Mouse (Mus musculus) CD4-positive, CD25-positive, alpha-beta regulatory T cell, adult 2 months (primary cell): ENCODE results near the gene Lenep.

Experiments used
- DNase-seq: peaks from one replicate; pipeline ENCODE4 v3.0.0-alpha.2; 2012; ENCODE audit warnings: low read depth, low spot score

The Lenep gene

GRCm38 (mm10) chr3:89391663-89392511 is 10.7 kb downstream of the Lenep start:
- DNase-seq: peak; percentile 48

GRCm38 (mm10) chr3:89390699-89391662 is 11.6 kb downstream of the Lenep start:
- DNase-seq: peak; percentile 64

DNA sequence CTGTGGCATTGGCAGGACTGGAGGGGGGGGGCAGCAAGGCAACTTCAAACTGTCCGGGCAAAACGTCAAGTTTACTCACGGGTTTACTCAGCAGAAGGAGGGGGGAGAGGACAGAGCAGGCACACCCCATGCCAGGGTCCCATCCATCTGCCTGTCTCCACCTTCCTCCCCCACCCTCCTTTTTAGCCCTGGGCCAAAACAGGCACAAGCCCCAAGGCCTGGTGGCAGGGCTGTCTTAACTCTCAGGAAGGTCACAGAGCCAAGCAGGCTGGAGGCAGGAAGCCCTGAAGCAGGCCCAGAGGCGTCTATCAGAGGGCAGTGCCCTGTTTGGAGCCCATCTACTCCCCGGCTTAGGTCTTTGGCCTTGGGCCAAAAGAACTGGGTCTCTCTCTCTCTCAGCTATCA is 12.5 kb downstream of the Lenep start:
- DNase-seq: peak; percentile 55

GRCm38 (mm10) chr3:89388901-89389740 is 13.5 kb downstream of the Lenep start:
- DNase-seq: peak; percentile 83

DNA sequence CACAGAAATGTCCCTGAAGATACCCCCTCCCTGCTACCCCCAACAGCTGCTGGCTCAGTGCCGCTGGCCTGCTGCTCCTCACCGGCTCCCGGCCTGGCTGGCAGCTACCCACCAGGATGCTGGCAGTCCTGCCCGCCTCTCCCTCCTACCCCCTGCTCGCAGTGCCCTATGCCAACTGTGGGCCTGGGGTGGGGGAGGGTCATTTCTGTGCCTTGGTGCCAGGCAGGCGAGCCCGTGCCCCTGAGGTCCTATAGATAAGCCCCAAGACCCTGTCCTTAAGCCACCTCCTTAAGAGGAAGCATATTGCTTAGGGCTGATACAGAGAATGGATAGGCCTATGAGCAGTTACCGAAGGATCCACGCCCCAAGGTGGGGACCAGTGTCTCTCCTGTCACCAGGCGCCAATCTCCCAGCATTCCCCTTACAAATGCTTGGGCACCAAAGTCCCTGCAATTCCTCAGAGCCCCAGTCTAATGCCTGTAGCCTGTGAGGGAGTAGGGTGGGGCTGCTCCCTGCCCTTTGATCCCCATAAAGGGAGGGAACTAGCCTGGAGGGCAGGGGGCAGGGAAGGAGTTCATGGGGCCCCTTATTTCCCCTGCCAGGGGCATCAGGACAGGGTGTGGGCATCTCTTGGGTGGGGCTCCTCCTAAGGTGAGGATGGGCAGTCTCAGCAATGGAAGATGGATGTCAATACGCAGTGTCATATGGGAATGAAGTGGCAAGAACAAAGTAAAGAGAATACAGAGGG is 14.3 kb downstream of the Lenep start:
- peak; percentile 38 for DNase-seq

- DNase-seq: peak; percentile 38
Observed at GRCm38 (mm10) chr3:89387632-89388031, 15.0 kb downstream of the Lenep start.

DNA sequence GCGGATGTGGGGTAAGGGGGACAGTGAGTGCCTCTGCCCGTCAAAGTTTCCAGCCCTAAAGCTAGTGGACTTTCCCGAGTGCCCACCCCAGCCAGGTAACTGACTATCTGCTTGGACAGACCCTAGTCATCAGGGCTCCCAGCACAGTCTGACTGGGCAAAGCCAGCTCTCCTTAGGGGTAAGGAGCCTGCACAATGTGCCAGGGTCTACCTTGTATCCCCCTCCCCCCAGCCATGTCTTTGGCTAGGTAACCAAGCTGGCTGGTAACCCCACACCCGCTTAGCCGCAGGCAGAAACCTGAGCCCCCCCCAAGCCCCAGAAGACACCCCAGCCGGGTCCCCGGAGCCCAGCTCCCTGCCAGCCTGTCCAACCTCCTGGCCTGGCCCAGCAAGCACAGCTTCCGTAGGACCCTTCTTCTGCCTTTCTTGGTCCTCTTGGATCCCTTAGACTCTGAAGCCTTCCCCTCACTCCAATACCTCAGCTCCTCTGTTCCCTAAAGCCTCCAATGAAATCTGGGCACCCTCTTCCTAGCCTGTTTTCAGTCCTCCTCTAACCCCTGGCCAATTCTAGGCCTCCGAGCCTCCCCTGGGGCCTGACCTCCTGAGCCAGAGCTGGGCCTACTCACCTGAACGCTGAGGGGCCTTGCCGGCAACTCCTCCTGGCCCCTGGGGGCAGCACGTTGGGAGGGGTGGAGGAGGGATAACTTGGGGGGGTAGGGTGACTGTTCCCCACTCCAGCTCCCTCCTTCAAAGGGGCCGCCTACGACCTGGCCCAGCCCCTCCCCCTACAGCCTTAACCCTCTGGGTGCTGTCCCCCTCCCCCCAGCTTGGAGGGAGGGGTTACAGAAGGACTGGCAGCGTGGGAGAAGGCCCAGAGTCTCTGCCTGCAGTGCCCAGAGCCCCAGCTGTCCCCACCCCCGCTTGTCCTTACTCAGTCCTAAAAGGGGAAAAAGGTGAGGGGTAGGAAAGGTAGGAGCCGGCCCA is 15.9 kb downstream of the Lenep start:
- DNase-seq: peak; percentile 79

GRCm38 (mm10) chr3:89385451-89385850 is 17.1 kb downstream of the Lenep start:
- peak; percentile 58 for DNase-seq

DNA sequence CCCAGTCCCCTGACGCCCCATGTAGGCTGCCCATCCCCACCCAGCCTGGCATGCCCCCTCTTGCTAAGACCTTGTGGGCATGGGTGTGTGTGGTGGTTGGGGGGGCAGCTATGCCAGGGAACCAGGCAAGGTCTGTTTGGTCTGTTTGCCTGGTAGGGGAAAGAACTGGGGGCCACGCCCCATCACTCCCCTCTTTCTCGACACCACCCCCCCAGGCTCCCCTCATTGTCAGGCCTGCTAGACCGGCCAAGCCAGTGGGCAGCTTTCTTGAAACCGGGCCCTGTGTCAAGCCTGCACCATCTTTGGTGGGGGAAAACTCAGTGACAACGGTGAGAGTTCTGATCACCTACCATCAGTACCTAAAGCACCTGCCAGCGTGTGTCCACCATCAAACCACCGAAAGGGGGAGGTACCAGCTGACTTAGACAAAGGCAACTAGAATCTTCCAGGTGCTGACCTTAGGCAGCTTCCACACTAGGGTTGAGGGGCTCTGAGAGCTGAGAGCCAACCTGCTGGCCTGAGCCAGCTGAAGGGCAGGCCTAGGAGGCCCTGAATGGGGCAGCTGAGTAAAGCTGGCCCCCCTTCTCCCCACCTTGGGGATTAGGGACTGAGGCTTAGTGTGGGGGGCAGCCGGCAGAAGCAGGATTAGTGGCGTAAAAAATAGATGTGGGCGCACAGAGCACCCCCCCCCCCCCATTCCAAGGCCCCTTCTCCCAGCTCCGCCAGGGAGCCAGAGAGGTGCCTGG is 18.1 kb downstream of the Lenep start:
- DNase-seq: peak; percentile 29

GRCm38 (mm10) chr3:89383651-89384255 is 18.8 kb downstream of the Lenep start:
- DNase-seq: peak; percentile 44

- DNase-seq: peak; percentile 20
Observed at GRCm38 (mm10) chr3:89382950-89383349, 19.6 kb downstream of the Lenep start.

GRCm38 (mm10) chr3:89382033-89382882 is 20.3 kb downstream of the Lenep start:
- DNase-seq: peak; percentile 63

GRCm38 (mm10) chr3:89381233-89381632 is 21.4 kb downstream of the Lenep start:
- no peak for DNase-seq

- no peak for DNase-seq
Observed at GRCm38 (mm10) chr3:89380711-89381110, 21.9 kb downstream of the Lenep start.

DNA sequence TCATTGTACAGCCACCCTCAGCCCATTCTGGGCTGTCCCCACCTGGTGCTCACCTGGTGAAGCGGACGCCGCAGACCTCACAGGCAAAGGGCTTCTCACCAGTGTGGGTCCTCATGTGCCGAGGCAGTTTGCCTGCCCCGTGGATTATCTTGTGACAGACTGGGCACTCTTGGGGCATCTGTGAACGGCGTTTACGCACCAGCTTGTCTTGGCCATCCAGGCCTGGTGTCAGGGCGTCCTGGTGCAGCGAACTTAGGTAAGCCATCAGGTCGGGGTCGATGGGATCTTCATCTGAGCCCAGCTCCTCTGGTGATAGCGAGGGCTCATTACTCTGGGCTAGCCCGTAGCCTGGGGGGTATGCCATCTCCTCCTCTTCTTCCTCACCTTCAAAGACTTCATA is 22.3 kb downstream of the Lenep start:
- DNase-seq: no peak

GRCm38 (mm10) chr3:89379388-89380131 is 23.0 kb downstream of the Lenep start:
- peak; percentile 34 for DNase-seq
